Mouse (Mus musculus): ENCODE results near the gene Gna12. TPM values are rescaled to one million over a fixed set of nuclear protein-coding genes. Genes with fewer than 3 reads are reported as not detected.

The Gna12 gene
- 72.4 and 143 TPM in 2 replicates for polyA plus RNA-seq (2012; ENCODE audit: low replicate concordance)

DNA sequence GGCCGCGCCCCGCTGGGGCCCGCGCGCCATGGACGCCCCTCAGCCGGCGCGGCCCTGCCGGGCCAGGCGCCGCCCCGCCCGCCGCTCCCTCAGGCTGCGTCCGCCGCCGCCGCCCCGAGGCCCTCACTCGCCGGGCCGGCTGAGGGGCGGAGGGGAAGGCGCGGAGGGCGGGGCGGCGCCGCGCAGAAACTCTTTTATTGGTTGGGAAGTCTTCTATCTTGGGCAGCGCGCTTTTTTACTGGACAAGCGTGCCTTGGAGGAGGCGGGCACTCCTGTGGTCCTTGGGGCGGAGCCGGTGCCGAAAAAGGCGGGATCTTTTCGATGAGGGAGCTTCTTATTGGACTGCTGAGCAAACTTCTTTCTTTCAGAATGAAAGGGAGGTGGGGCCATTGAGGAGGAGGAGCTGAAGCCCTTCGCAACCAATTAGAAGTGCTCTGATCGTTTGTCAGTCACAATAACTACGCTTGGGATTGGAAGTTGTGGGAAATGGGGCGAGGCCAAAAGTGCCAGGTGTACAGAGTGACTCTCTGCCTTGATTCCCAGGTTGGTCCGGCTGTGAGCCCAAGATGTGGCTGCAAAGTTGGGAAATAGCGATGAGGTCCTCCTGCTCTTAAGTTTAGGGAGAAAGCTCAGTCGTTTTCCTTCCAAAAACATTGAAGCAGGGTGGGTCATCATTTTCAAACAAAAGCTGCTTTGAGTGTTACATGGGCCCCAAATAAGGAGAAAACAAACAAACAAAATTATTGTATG is at the start of gene Gna12:
Gene Gna12, minus strand, starts transcription at position 118 of the 750 bp plus-strand sequence.

DNA sequence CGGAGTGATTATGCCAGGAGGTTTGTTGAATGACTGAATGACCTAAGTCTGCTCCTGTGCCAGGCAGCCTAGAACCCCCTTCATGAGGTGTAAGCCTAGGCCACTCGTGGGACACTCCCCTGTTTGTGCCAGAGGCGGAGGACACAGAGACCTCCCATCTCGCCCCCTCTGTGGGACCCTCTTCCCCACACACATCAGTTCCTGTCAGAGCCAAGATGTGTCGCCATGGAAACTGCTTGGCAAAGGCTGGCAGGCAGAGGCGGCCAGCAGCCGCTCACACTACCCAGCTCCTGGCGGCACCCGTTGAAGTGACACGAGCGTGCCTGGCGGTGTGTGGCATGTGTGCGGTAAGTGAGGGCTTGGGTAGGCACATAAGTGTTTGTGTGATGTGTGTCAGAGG is 106.4 kb downstream of the Gna12 start, which contains the start of gene Amz1:
Gene Amz1, plus strand, starts transcription at position 306 of the 400 bp plus-strand sequence.

Other genes with a start within 250 kb of the Gna12 start
- 56.9 and 84.0 TPM in 2 replicates for gene Lfng, start 223.1 kb downstream of the Gna12 start, polyA plus RNA-seq (2012; ENCODE audit: low replicate concordance)
- gene Ttyh3, start 181.4 kb downstream of the Gna12 start, polyA plus RNA-seq (2012; ENCODE audit: low replicate concordance) = 131 and 156 TPM in 2 replicates
- gene Iqce, start 128.1 kb downstream of the Gna12 start, polyA plus RNA-seq (2012; ENCODE audit: low replicate concordance) = 6.1 and 8.2 TPM in 2 replicates
- gene Brat1, start 125.4 kb downstream of the Gna12 start, polyA plus RNA-seq (2012; ENCODE audit: low replicate concordance) = 21.0 and 40.8 TPM in 2 replicates
- gene Amz1, start 106.3 kb downstream of the Gna12 start, polyA plus RNA-seq (2012; ENCODE audit: low replicate concordance) = 4.8 and 7.2 TPM in 2 replicates
- 14.8 and 15.8 TPM in 2 replicates for gene Card11, start 170.2 kb upstream of the Gna12 start, polyA plus RNA-seq (2012; ENCODE audit: low replicate concordance)